Mouse (Mus musculus) embryonic facial prominence, embryonic 14.5 days (tissue): ENCODE results near the gene Dennd6b. TPM values are rescaled to one million over a fixed set of nuclear protein-coding genes. Genes with fewer than 3 reads are reported as not detected.
A peak's percentile ranks its signal among the peaks of the same experiment; 100 is the strongest.

Experiments
- ATAC-seq: fragments of 200-750 bp; cut with Nextera tagmentation; 2 replicates; pipeline ENCODE4 v1.8.0; 2017; ENCODE audit warnings: low read depth, moderate number of reproducible peaks, moderate TSS enrichment
- DNase-seq: peaks from one replicate; pipeline ENCODE4 v3.0.0-alpha.2; 2015; ENCODE audit warnings: low spot score
- H3K27ac ChIP-seq: fragments of 300-500 bp; sonication (generic); replicated peaks from 2 replicates; pipeline ENCODE4 v1.5.1; 2014; ENCODE audit warnings: low read depth, mild to moderate bottlenecking, low read length, moderate library complexity
- H3K27me3 ChIP-seq: fragments of 300-500 bp; sonication (generic); replicated peaks from 2 replicates; pipeline ENCODE4 v1.6.1; 2014; ENCODE audit warnings: low read length; ENCODE audit not compliant: control insufficient read depth, insufficient read depth
- H3K36me3 ChIP-seq: fragments of 300-500 bp; sonication (generic); 2 replicates; pipeline ENCODE4 v1.6.1; 2014; ENCODE audit warnings: low read length, mixed read lengths; ENCODE audit not compliant: control insufficient read depth, insufficient read depth
- H3K4me1 ChIP-seq: fragments of 300-500 bp; sonication (generic); 2 replicates; pipeline ENCODE4 v1.6.1; 2014; ENCODE audit warnings: antibody characterized with exemption, low read length; ENCODE audit not compliant: control insufficient read depth, insufficient read depth
- H3K4me2 ChIP-seq: fragments of 300-500 bp; sonication (generic); 2 replicates; pipeline ENCODE4 v1.6.1; 2014; ENCODE audit warnings: low read depth, mild to moderate bottlenecking, low read length, moderate library complexity, mixed read lengths
- H3K4me3 ChIP-seq: fragments of 300-500 bp; sonication (generic); 2 replicates; pipeline ENCODE4 v1.5.1; 2014; ENCODE audit warnings: low read depth, mild to moderate bottlenecking, low read length
- H3K9ac ChIP-seq: fragments of 300-500 bp; sonication (generic); 2 replicates; pipeline ENCODE4 v1.6.1; 2014; ENCODE audit warnings: low read depth, mild to moderate bottlenecking, low read length, moderate library complexity, mixed read lengths
- H3K9me3 ChIP-seq: fragments of 300-500 bp; sonication (generic); 2 replicates; pipeline ENCODE4 v1.6.1; 2016; ENCODE audit warnings: low read length; ENCODE audit not compliant: control insufficient read depth
- WGBS: fragments of 180-500 bp; shearing (Covaris S2); extraction: QIAGEN DNeasy Blood & Tissue Kit; methylation state at CpG from one replicate; pipeline ENCODE4 v1.1.7; 2014; 5-methylcytosine and 5-hydroxymethylcytosine counted together
- polyA plus RNA-seq: library from polyadenylated mRNA; unstranded; fragments of >200 nt; fragmentation: Nextera tagmentation; extraction: Ambion mirVana; gene quantifications from 2 replicates; pipeline ENCODE4 v1.2.1, GENCODE M21; 2014

The Dennd6b gene
- polyA plus RNA-seq, 1 experiment from 2014 or later: 11.4 TPM

- Histone ChIP-seq H3K27ac (peak overlapping the region; percentile 73), H3K36me3 (peaks cover 8% of the 10 kb centered on the region), H3K9ac (peak overlapping the region; percentile 76), H3K9me3 (no peaks in the 10 kb centered on the region), H3K4me2 (peak overlapping the region; percentile 100), H3K4me3 (peak overlapping the region; percentile 58), H3K4me1 (peaks cover 79% of the 10 kb centered on the region), H3K27me3 (no peaks in the 10 kb centered on the region)
- peak; percentile 78 for DNase-seq
- WGBS: under 1% methylated on average over 40 of the region's 65 CpGs
- ATAC-seq: peak; percentile 7
Measured at GRCm38 (mm10) chr15:89173024-89173905, 23.0 kb downstream of the Dennd6b start.

GRCm38 (mm10) chr15:89172276-89172935 is 23.9 kb downstream of the Dennd6b start:
- Histone ChIP-seq H3K27ac (peak overlapping the region; percentile 73), H3K9ac (peak overlapping the region; percentile 76), H3K4me3 (peak overlapping the region; percentile 58), H3K4me1 (peaks cover 70% of the 10 kb centered on the region), H3K9me3 (no peaks in the 10 kb centered on the region), H3K36me3 (peaks cover 17% of the 10 kb centered on the region), H3K27me3 (no peaks in the 10 kb centered on the region), H3K4me2 (peak overlapping the region; percentile 100)
- 29% methylated on average over 17 of the region's 17 CpGs for WGBS
- no peak for DNase-seq
- ATAC-seq: no peak

- WGBS: 87% methylated on average over 5 of the region's 5 CpGs
Measured at GRCm38 (mm10) chr15:89171526-89172051, 24.7 kb downstream of the Dennd6b start.

DNA sequence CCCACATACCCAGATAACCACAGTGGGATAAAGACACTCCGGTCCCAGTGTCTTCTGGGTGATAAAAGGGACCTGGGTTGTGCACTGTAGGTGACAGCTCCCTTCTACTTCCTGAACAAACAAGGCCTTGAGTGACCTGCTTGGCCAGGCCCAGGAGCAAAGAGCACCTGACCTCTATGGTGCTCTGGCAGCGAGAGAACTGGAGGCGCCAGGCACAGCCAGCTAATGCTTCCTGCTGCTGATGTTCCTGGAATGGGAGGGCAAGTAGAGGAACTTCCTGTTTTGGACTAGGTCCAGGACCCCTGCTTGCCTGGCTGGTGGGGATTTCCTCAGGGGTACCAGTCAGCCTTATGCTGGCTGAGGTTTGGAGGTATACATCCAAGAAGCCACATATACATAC is 26.2 kb downstream of the Dennd6b start:
- Histone ChIP-seq H3K4me2 (peak overlapping the region; percentile 37; the same call in 1 of the 2 replicates), H3K36me3 (peaks cover 40% of the 10 kb centered on the region), H3K27me3 (no peaks in the 10 kb centered on the region), H3K27ac (peak overlapping the region; percentile 59), H3K9ac (no peak overlapping the region), H3K9me3 (no peaks in the 10 kb centered on the region), H3K4me1 (peaks cover 53% of the 10 kb centered on the region), H3K4me3 (no peak overlapping the region)
- no peak for DNase-seq
- WGBS: 42% methylated on average over 3 of the region's 3 CpGs
- ATAC-seq: no peak

More at GRCm38 (mm10) chr15:89171526-89172051, 24.7 kb downstream of the Dennd6b start:
- Histone ChIP-seq H3K4me2 (no peak overlapping the region; the same call in 1 of the 2 replicates), H3K36me3 (peaks cover 25% of the 10 kb centered on the region), H3K4me1 (peaks cover 62% of the 10 kb centered on the region), H3K4me3 (no peak overlapping the region), H3K27ac (no peak overlapping the region), H3K9me3 (no peaks in the 10 kb centered on the region), H3K9ac (no peak overlapping the region), H3K27me3 (no peaks in the 10 kb centered on the region)
- ATAC-seq (no peak), DNase-seq (no peak)

DNA sequence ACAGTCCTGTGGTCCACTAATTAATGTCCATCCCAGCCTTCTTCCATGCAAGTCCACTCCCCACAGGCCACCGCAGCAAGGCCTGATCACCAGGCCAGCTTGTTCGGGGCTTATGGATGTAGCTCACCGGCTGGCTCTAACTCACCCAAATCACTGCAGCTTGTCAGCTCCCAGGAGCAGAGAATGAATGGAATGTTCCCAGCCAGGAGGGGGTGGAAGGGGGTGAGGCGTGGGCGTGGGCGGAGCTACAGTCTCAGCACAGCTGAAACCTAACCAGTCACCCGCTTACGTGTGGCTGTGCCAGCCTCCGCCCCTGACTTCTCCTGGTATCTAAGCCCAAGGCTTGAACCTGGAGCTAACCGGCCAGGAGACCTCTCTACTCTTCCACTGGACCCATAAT is 26.9 kb downstream of the Dennd6b start:
- Histone ChIP-seq H3K4me2 (peak overlapping the region; percentile 37), H3K4me1 (peaks cover 50% of the 10 kb centered on the region), H3K36me3 (peaks cover 47% of the 10 kb centered on the region), H3K27me3 (no peaks in the 10 kb centered on the region), H3K9me3 (no peaks in the 10 kb centered on the region), H3K27ac (peak overlapping the region; percentile 59), H3K9ac (peak overlapping the region; percentile 38; the same call in 1 of the 2 replicates), H3K4me3 (peak overlapping the region; percentile 1)
- ATAC-seq (peak; percentile 84), DNase-seq (peak; percentile 95)
- 3% methylated on average over 8 of the region's 10 CpGs for WGBS

GRCm38 (mm10) chr15:89168922-89169321 is 27.4 kb downstream of the Dennd6b start:
- peak overlapping the region; percentile 1 for H3K4me3 ChIP-seq
- H3K9me3 ChIP-seq: no peaks in the 10 kb centered on the region
- no peaks in the 10 kb centered on the region for H3K27me3 ChIP-seq
- peaks cover 44% of the 10 kb centered on the region for H3K4me1 ChIP-seq
- peaks cover 52% of the 10 kb centered on the region for H3K36me3 ChIP-seq
- H3K27ac ChIP-seq: peak overlapping the region; percentile 59
- H3K4me2 ChIP-seq: peak overlapping the region; percentile 37
- no peak for ATAC-seq
- H3K9ac ChIP-seq: peak overlapping the region; percentile 38
- WGBS: 49% methylated on average over 10 of the region's 10 CpGs
- DNase-seq: no peak

GRCm38 (mm10) chr15:89165478-89165877 is 30.8 kb downstream of the Dennd6b start:
- Histone ChIP-seq H3K36me3 (peaks cover 86% of the 10 kb centered on the region), H3K4me1 (peaks cover 16% of the 10 kb centered on the region), H3K9me3 (no peaks in the 10 kb centered on the region), H3K9ac (no peak overlapping the region), H3K4me3 (no peak overlapping the region), H3K27ac (no peak overlapping the region), H3K4me2 (no peak overlapping the region), H3K27me3 (no peaks in the 10 kb centered on the region)
- ATAC-seq: no peak
- WGBS: 88% methylated on average over 12 of the region's 12 CpGs
- no peak for DNase-seq

GRCm38 (mm10) chr15:89161397-89161796 is 34.9 kb downstream of the Dennd6b start:
- peaks cover 100% of the 10 kb centered on the region for H3K36me3 ChIP-seq
- no peaks in the 10 kb centered on the region for H3K27me3 ChIP-seq
- H3K27ac ChIP-seq: no peak overlapping the region
- no peak overlapping the region for H3K4me3 ChIP-seq
- no peaks in the 10 kb centered on the region for H3K9me3 ChIP-seq
- 89% methylated on average over 7 of the region's 9 CpGs for WGBS
- H3K4me1 ChIP-seq: no peaks in the 10 kb centered on the region
- no peak overlapping the region for H3K4me2 ChIP-seq
- peak; percentile 20; the same call in 1 of the 2 replicates for ATAC-seq
- no peak for DNase-seq
- H3K9ac ChIP-seq: no peak overlapping the region
